8 mouse cellular contexts compared by ENCODE assay signal in the genomic region with DNA sequence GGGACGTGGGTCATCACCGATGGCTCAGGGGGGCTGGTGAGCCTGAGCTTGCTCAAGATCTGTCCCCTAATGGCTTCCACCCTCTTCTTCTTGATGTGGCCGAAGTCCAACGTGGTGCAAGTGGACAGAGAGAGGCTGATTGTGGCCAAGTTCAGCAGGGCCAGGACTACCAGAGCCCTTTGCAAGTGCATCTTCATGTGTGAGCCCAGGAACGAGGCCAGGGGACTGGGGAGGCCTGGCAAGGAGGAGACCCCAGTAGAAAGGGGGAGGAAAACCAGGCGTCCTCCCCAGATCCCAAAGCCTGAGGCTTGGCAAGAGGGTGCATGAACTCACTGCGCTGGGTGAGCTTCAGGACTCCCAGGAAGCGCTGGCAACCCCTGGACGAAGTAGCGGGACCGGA. TPM values are rescaled to one million over a fixed set of nuclear protein-coding genes. Genes with fewer than 3 reads are reported as not detected.
A peak's percentile ranks its signal among the peaks of the same experiment; 100 is the strongest.
DNase-seq lines count a peak whose midpoint lies in the region; ATAC-seq and TF ChIP-seq lines count a peak whose summit lies in the region.

No protein-coding gene starts in this region.

- no peak for TF ChIP-seq CTCF in intestine, postnatal 0 days (IDR thresholded peaks at IDR 0.05; ENCODE audit: low read depth)

- DNase-seq in cerebellum, adult 11-12 months, result peak; percentile 71
- no peak for DNase-seq in cerebellum, adult 9-10 months
- peak; percentile 18 for DNase-seq in urinary bladder, postnatal 14 days (ENCODE audit: low spot score)
- DNase-seq in urinary bladder, adult 2 months (ENCODE audit: low spot score), result no peak
- DNase-seq in layer of hippocampus, adult 9-11 months, result no peak
- DNase-seq in adrenal gland, adult 2 months, result no peak

- H3K4me1 ChIP-seq in intestine, postnatal 0 days (replicated peaks; ENCODE audit: control insufficient read depth, insufficient read depth, low read length), result no peaks in the 10 kb centered on the region
- peaks cover 12% of the 10 kb centered on the region for H3K4me1 ChIP-seq in neural tube, embryonic 14.5 days (ENCODE audit: control insufficient read depth, insufficient read depth, low read length)

- H3K36me3 ChIP-seq in intestine, postnatal 0 days (ENCODE audit: control insufficient read depth, insufficient read depth), result no peaks in the 10 kb centered on the region
- no peaks in the 10 kb centered on the region for H3K36me3 ChIP-seq in neural tube, embryonic 14.5 days (ENCODE audit: control insufficient read depth, insufficient read depth, low read length)

- 0 out of 2 replicates have a peak, but pooled peaks cover 7% of the 10 kb centered on the region for H3K27me3 ChIP-seq in intestine, postnatal 0 days (replicated peaks; ENCODE audit: control insufficient read depth, insufficient read depth, low read length)
- no peaks in the 10 kb centered on the region for H3K27me3 ChIP-seq in neural tube, embryonic 14.5 days (ENCODE audit: control insufficient read depth, insufficient read depth, low read length)

- H3K9me3 ChIP-seq in intestine, postnatal 0 days (ENCODE audit: control insufficient read depth), result no peaks in the 10 kb centered on the region
- H3K9me3 ChIP-seq in neural tube, embryonic 14.5 days (ENCODE audit: control insufficient read depth, low read length), result no peaks in the 10 kb centered on the region

- H3K4me2 ChIP-seq in intestine, postnatal 0 days (replicated peaks; ENCODE audit: low read depth), result peak overlapping the region; percentile 87
- peak overlapping the region; percentile 95 for H3K4me2 ChIP-seq in neural tube, embryonic 14.5 days (ENCODE audit: low read depth, low read length)

- no peak overlapping the region for H3K9ac ChIP-seq in intestine, postnatal 0 days (ENCODE audit: low read depth, low read length)
- H3K9ac ChIP-seq in neural tube, embryonic 14.5 days (replicated peaks; ENCODE audit: low read depth, low read length), result peak overlapping the region; percentile 25

- no peak for ATAC-seq in intestine, postnatal 0 days
- no peak for ATAC-seq in neural tube, embryonic 14.5 days (ENCODE audit: low read depth)

- H3K4me3 ChIP-seq in intestine, postnatal 0 days (ENCODE audit: low read depth, low read length), result peak overlapping the region; percentile 49
- peak overlapping the region; percentile 42 for H3K4me3 ChIP-seq in neural tube, embryonic 14.5 days (ENCODE audit: low read depth, low read length)

- no peak overlapping the region for H3K27ac ChIP-seq in intestine, postnatal 0 days (ENCODE audit: low read depth, low read length)
- H3K27ac ChIP-seq in neural tube, embryonic 14.5 days (ENCODE audit: low read depth, low read length), result no peak overlapping the region

- 32% methylated on average over 11 of the region's 11 CpGs for WGBS in intestine, postnatal 0 days
- 27% methylated on average over 11 of the region's 11 CpGs for WGBS in neural tube, embryonic 14.5 days

RNA-seq across cellular contexts. Expression of gene Tgfb3, which starts 1.1 kb away (rescaled TPM):
- polyA plus RNA-seq in urinary bladder, adult 2 months (2012; rRNA removed), result 37.0 and 45.1 TPM in 2 replicates
- 8.5 and 9.2 TPM in 2 replicates for polyA plus RNA-seq in intestine, postnatal 0 days (2015; fragmentation: Nextera tagmentation; extraction: Ambion mirVana)
- polyA plus RNA-seq in neural tube, embryonic 14.5 days (2014; fragmentation: Nextera tagmentation; extraction: Ambion mirVana), result 2.8 and 4.1 TPM in 2 replicates
- total RNA-seq in adrenal gland, adult 2 months (2021), result 10 to 100 TPM in 1 of 2 experiments, 1 to 10 TPM in 1; 9.7 to 16.3 TPM
- polyA plus RNA-seq in adrenal gland, adult 2 months (2012; rRNA removed), result 8.7 TPM in 2 replicates

RNA-seq across cellular contexts. Expression of gene Ift43, which starts 4.6 kb away (rescaled TPM):
- 45.5 and 58.0 TPM in 2 replicates for polyA plus RNA-seq in urinary bladder, adult 2 months (2012; rRNA removed)
- polyA plus RNA-seq in intestine, postnatal 0 days (2015; fragmentation: Nextera tagmentation; extraction: Ambion mirVana), result 61.0 and 65.9 TPM in 2 replicates
- polyA plus RNA-seq in neural tube, embryonic 14.5 days (2014; fragmentation: Nextera tagmentation; extraction: Ambion mirVana), result 38.1 and 47.7 TPM in 2 replicates
- total RNA-seq in adrenal gland, adult 2 months (2021), result 10 to 100 TPM; 18.3 to 30.3 TPM
- 10.6 and 10.9 TPM in 2 replicates for polyA plus RNA-seq in adrenal gland, adult 2 months (2012; rRNA removed)

Comparison
In these comparisons a context has a peak if more than half of its experiments do, and no peak if none do; other contexts are left out.
1. DNase-seq: peak in cerebellum, adult 11-12 months (single experiment) and urinary bladder, postnatal 14 days (single experiment); none in cerebellum, adult 9-10 months (single experiment), urinary bladder, adult 2 months (single experiment), layer of hippocampus, adult 9-11 months (single experiment) and adrenal gland, adult 2 months (single experiment).